Mouse (Mus musculus) brown adipose tissue, adult 24 weeks (tissue): Measurements from ENCODE around the gene Zmiz1. TPM values are rescaled to one million over a fixed set of nuclear protein-coding genes. Genes with fewer than 3 reads are reported as not detected.

Experiments used
- H3K27ac ChIP-seq: fragments of 200-500 bp; replicated peaks from 2 replicates; pipeline ENCODE4 v1.5.1; 2012; ENCODE audit warnings: low read depth, mild to moderate bottlenecking, low read length
- H3K4me1 ChIP-seq: fragments of 200-500 bp; 2 replicates; pipeline ENCODE4 v1.6.1; 2012; ENCODE audit warnings: low read length, mixed read lengths; ENCODE audit not compliant: control insufficient read depth, insufficient read depth, insufficient read length
- H3K4me3 ChIP-seq: fragments of 200-500 bp; 2 replicates; pipeline ENCODE4 v1.5.1; 2012; ENCODE audit warnings: low read depth, mild to moderate bottlenecking, low read length, moderate library complexity; ENCODE audit not compliant: insufficient read depth
- polyA plus RNA-seq: library from polyadenylated mRNA; stranded (reverse); fragments of >200 nt; gene quantifications from 2 replicates; pipeline ENCODE4 v1.2.4, GENCODE M21; 2012; ENCODE audit not compliant: missing spikeins, insufficient read depth, insufficient read length

Zmiz1 gene
- polyA plus RNA-seq, 1 experiment, result 17.0 TPM

GRCm38 (mm10) chr14:25502355-25502754 is 43.4 kb downstream of the Zmiz1 start:
- H3K4me1 ChIP-seq, result peaks cover 43% of the 10 kb centered on the region
- no peak overlapping the region for H3K4me3 ChIP-seq
- no peak overlapping the region for H3K27ac ChIP-seq

DNA sequence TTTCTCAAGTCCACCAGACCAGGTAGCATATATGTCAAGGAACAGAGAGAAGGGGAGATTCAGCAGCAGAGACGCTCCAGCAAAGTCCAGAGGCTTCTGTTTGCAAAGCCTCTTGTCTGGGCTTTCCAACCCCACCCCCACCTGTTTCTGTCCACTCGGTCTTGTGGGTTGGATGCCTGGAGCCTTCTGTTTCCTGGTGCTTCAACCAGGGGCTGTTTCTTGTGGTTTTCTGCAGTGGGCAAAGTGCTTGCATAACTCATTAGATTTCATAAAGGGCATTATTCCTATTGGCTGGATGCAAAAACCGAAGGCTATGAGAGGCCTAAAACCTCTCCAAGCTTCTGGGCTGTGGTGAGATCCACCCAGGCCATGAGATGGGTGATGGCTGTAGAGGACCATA is 45.3 kb downstream of the Zmiz1 start:
- Histone ChIP-seq H3K4me3 (no peak overlapping the region), H3K27ac (no peak overlapping the region), H3K4me1 (peaks cover 42% of the 10 kb centered on the region)

DNA sequence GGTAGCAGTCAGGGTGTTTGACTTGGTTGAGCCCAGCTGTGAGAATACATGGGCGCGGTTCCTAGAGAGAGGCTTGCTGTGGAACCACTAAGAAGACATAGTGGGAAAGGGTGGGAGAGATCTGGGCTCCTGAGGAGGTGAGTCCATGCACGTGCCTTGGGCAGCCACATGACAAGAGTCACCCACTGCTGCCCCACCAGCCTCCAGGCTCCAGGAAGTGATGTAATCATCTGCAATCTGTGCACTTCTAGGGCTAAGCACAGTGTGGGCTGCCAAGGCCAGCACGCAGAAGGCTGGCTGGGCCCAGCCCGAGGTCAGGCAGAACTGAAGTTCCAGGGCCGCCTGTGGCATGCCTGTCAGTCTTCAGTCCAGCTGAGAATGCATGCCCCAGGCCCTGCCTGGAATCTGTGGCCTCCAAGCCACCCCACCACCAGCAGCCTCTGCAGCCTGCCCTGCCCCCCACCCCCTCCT is 46.3 kb downstream of the Zmiz1 start:
- H3K4me1 ChIP-seq, result peaks cover 43% of the 10 kb centered on the region
- H3K4me3 ChIP-seq, result no peak overlapping the region

DNA sequence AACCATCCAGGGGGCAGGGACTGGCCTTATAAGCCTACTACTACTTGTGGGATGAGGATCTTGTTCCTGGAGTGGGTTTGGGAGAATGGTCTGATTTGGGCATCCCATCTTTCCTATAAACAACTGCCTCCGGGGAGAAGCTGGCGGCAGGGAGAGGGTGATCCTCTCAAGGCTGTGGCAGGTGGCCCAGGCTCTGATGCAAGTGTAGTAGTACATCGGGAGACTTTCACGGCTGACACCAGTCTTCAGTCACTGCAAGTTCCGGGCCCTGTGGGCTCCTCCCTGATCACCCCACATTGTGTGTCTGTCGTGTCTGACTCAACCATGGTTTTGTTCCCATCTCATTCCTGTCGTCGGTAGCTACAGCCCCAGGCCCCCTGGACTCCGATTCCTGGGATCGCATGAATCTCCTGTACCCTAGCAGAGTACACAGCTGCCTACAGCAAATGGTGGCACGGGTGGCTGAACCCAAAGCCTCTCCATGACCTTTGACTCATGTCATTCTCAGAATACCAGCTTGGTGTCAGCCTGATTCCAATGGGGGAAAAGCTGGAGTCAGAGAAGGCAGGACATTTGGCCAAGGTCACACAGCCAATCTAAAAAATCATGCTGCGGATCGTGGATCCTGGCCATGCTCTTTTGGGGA is 49.2 kb downstream of the Zmiz1 start:
- H3K4me1 ChIP-seq, result peaks cover 40% of the 10 kb centered on the region
- peak overlapping the region; percentile 16; the same call in 1 of the 2 replicates for H3K27ac ChIP-seq
- no peak overlapping the region for H3K4me3 ChIP-seq

More for the DNA sequence above, 46.3 kb downstream of the Zmiz1 start:
- peak overlapping the region; percentile 23 for H3K27ac ChIP-seq

DNA sequence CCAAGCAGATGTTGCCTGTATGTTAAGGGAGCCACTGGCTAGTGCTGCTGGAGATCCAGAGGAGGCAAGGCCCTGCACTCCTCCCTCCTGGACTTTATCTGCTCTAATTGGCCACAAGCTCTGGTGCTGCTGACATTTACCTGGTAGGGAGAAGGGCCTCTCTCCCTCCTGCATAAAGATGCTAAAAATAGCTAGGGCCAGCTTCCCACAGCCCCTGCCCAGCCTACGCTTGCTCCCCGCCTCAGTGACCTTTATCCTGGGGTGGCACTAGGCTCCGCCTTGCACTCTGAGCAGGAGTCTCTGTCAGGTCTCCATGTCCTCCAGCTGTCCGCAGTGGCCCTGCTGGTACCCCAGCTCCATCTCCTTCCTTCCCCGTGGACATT is 49.8 kb downstream of the Zmiz1 start:
- Histone ChIP-seq H3K4me1 (peaks cover 44% of the 10 kb centered on the region), H3K27ac (peak overlapping the region; percentile 16), H3K4me3 (no peak overlapping the region)

DNA sequence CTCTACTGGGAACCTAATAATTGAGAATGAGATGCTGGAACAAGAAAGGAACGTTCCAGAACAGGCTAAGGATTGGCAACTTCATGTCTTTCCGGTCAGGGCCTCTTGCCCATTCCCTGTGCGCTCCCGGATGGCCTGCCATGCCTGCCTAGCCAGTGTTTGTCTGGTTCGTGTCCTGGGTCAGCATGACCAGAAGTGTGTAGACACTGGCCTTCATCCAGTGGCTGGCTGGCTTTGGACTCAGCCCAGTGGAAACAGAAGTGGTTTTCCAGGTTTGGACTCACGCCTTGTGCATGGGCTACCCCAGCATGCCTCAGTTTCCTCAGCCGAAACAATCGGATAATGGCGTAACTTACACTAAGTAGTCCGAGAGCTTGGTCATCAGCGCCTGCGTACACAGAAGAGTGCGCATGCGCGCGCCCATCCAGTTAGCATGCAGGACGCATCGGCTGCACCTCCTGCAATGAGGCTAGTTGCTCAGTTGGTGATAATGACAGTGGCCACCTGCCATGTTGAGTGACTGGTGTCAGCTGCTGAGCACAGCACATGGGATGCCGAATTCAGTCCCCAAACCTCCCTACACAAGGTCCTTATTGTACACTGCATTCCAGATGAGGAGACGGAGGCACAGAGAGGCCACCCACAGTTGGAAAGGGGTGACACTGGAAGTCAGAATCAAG is 50.6 kb downstream of the Zmiz1 start:
- Histone ChIP-seq H3K27ac (no peak overlapping the region), H3K4me1 (peaks cover 44% of the 10 kb centered on the region), H3K4me3 (no peak overlapping the region)

DNA sequence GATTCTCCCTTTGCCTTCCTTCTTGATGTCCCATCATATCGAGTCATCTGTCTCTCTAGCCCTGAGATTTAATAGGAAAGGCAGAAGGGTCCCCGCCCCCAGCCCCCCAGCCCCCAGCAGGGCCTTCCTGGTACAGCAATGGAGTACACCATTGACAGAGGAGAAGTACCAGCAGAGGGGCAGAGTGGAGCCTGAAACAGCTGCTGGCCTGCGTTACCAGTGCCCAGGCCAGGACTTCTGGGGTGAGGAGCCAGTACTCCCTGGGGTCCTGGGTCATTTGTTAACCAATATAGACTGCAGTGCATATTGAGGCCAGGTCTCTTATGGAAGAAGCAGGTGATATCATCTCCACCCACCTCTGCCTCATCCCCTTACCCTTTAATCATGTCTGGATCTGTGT is 51.4 kb downstream of the Zmiz1 start:
- H3K27ac ChIP-seq, result no peak overlapping the region

DNA sequence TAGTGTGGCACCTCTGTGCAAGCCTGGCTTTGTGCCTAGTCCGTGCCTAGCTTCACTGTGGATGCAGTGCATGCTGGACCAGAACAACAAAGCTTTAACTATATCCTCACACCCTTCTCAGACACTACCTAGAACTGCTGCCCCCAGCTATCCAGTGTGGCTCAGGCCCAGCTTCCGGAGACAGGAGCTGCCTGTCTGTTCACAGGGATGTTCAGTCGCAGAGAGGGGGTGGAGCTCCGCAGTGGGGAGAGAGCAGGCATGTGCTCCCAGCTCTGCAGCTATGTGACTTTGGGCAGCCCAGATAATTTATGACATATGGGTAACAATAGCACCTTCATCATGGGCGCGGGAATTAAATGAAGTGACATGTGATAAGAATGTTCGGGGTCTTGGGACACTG is 52.0 kb downstream of the Zmiz1 start:
- Histone ChIP-seq H3K27ac (no peak overlapping the region), H3K4me3 (no peak overlapping the region), H3K4me1 (peaks cover 48% of the 10 kb centered on the region)

More for the DNA sequence above, 51.4 kb downstream of the Zmiz1 start:
- peaks cover 45% of the 10 kb centered on the region for H3K4me1 ChIP-seq
- H3K4me3 ChIP-seq, result no peak overlapping the region

GRCm38 (mm10) chr14:25511564-25511963 is 52.6 kb downstream of the Zmiz1 start:
- Histone ChIP-seq H3K27ac (no peak overlapping the region), H3K4me3 (no peak overlapping the region), H3K4me1 (peaks cover 50% of the 10 kb centered on the region)

- Histone ChIP-seq H3K27ac (no peak overlapping the region), H3K4me3 (no peak overlapping the region), H3K4me1 (peaks cover 52% of the 10 kb centered on the region)
Observed at GRCm38 (mm10) chr14:25511967-25512366, 53.0 kb downstream of the Zmiz1 start.

DNA sequence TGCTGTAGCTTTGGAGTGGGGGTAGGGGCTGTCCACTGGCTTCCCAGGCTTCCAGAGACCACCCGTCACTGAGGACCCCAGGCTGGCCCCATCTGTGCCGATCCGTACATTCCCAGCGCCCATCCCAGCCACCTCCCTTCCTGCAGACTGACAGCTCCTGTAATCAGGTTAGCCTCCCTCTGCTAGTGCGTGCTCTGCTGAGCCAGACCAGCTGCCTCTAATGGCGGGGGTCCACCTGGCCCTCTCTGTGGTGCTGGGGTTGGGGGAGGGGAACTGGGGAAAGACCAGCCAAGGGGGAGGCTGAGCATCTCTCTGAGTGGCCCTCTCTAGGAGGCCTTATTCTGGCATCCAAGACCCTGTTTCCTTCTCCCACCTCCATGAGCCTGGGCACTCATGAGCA is 53.8 kb downstream of the Zmiz1 start:
- Histone ChIP-seq H3K4me1 (peaks cover 54% of the 10 kb centered on the region), H3K4me3 (no peak overlapping the region), H3K27ac (no peak overlapping the region)

DNA sequence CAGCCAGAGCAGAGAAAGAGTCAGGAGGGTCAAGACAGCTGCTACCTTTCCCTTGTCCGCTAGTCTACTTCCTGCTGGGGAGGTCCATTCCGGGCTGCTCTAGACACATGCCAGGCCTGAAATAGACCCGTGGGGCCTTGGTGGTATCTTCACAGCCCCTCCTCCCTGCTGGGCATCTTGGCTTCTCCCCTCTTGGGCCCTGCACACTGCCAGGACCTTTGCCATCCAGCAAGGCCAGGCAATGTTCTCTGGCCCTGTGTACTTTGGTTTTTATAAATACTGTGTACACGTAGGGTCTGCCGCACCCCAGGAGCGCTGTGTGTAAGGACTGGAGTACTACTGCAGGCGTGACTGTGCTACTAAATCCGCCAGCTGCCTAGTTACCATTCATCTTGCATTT is 54.5 kb downstream of the Zmiz1 start:
- peaks cover 54% of the 10 kb centered on the region for H3K4me1 ChIP-seq
- no peak overlapping the region for H3K4me3 ChIP-seq
- H3K27ac ChIP-seq, result no peak overlapping the region

DNA sequence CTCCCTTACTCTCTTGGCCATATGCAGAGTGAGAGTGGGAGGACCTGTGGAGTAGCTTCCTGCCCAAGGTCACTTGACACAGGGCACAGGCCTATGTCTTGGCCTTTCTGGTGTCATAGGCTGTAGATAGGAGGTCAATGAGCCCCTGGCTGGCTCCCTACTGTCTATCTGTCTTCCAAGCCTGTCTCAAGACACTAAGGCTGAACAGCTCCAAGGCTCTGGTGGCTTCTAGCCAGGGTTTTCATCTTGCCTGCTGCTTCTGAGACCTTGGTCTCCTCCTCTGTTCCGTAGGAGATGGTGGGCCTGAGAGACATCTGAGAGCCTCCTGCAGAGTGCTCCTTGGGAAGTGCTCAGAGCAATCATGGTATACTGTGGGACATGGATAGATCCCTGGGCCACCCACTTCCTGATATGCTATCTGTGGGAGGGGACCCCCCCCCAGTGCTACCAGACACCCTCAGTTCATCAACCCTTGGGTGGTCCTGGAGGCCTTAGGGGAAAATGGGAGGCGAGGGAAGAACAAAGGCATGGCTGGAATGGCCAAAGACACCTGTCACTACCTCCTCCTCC is 56.0 kb downstream of the Zmiz1 start:
- H3K4me1 ChIP-seq, result peaks cover 49% of the 10 kb centered on the region
- peak overlapping the region; percentile 39; the same call in 1 of the 2 replicates for H3K27ac ChIP-seq
- no peak overlapping the region for H3K4me3 ChIP-seq

DNA sequence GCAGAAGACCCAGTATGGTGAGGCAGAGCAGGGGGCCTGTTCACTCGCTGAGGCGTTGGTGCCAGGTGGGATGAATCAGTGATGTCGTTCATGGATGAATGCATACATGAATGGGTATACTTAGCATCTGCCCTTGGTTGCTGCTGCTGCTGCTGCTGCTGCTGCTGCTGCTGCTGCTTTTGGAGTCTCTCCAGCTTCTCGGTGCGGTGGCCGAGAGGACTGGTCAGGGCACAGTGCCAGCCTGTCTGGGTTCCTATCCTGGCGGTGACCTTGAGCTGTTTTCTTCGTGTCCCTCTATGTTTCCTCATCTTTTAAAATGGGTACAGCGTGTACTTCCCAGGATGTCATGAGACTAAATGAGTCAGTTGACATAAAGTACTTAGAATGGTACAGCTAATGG is 56.9 kb downstream of the Zmiz1 start:
- peak overlapping the region; percentile 83 for H3K27ac ChIP-seq
- peaks cover 51% of the 10 kb centered on the region for H3K4me1 ChIP-seq
- H3K4me3 ChIP-seq, result no peak overlapping the region

DNA sequence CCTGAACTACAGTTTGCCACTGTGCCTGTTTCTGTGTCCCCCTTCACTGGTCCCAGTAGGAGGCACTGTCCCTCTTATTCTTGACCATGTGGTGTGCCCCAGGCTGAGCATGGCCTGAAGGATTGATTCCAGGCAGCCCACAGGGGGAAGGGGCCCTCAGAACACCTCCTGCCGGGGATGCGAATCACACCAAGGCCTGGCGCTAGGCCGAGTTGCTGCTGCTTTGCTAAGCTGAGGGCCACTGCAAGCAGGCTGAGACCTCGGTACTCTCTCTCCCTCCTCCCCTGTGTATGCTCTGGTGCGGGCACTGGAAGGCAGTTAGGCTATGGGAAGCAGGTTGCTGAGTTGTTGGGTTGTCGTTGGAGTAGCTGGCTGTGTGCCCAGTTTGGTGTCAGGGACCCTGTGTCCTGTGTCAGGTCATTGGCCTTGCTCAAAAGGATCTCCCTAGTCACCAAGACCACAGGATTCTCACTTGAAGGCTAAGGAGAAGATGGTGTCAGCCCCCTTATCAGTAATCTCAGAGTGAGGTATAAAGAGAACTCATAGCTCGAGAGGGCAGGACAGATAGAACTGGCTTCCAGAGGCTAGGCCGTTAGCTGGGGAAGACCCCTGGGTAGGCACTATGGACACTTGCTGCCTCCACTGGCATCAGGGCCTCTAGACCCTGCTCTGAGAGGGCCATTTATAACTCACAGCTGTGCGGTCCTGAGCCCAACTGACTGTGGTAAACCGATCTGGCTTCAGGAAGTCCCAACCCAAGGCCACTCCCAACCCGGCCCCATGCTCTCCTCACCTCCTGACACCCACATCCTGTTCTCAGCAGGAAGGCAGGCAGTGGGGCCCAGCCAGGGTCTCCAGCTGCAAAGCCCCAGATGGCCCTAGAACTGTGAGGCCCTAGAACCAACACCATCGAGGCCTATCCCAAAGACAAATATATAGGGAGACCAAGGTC is 57.9 kb downstream of the Zmiz1 start:
- no peak overlapping the region for H3K4me3 ChIP-seq
- H3K4me1 ChIP-seq, result peaks cover 52% of the 10 kb centered on the region
- peak overlapping the region; percentile 83 for H3K27ac ChIP-seq
